Mouse (Mus musculus) liver, adult 2 months (tissue): ENCODE measurements at regions not wholly inside any gene's neighbourhood (a gene's known extent, or its start where the extent isn't known, plus 50 kb on each side); places are given as distances from the start of the nearest gene placed in this dataset.

Experiments
- DNase-seq: peaks from one replicate; pipeline ENCODE4 v3.0.0-alpha.2; 2011; ENCODE audit warnings: low read depth, low spot score; ENCODE audit errors: extremely low read depth
- H3K27ac ChIP-seq: fragments of 200-500 bp; replicated peaks from 2 replicates; pipeline ENCODE4 v1.5.1; 2012; ENCODE audit warnings: low read depth, mild to moderate bottlenecking, control low read depth, inconsistent platforms, low read length; ENCODE audit not compliant: insufficient read depth
- H3K27me3 ChIP-seq: fragments of 200-500 bp; 2 replicates; pipeline ENCODE4 v1.6.1; 2012; ENCODE audit warnings: mild to moderate bottlenecking, moderate library complexity, low read length, inconsistent platforms; ENCODE audit not compliant: control insufficient read depth, insufficient read depth
- H3K36me3 ChIP-seq: fragments of 200-500 bp; 2 replicates; pipeline ENCODE4 v1.6.1; 2012; ENCODE audit warnings: low read length, inconsistent platforms; ENCODE audit not compliant: control insufficient read depth, insufficient read depth
- H3K4me1 ChIP-seq: fragments of 200-500 bp; 2 replicates; pipeline ENCODE4 v1.6.1; 2011; ENCODE audit warnings: low read length; ENCODE audit not compliant: control insufficient read depth, insufficient read depth
- H3K4me3 ChIP-seq: fragments of 200-500 bp; 2 replicates; pipeline ENCODE4 v1.5.1; 2011; ENCODE audit warnings: low read depth, mild to moderate bottlenecking, control low read depth, low read length, moderate library complexity; ENCODE audit not compliant: insufficient read depth
- H3K79me2 ChIP-seq: fragments of 200-500 bp; 2 replicates; pipeline ENCODE4 v1.6.1; 2012; ENCODE audit warnings: inconsistent platforms, mild to moderate bottlenecking, low read length, moderate library complexity; ENCODE audit not compliant: control insufficient read depth, insufficient read depth
- H3K9ac ChIP-seq: fragments of 200-500 bp; 2 replicates; pipeline ENCODE4 v1.6.1; 2012; ENCODE audit warnings: low read depth, mild to moderate bottlenecking, control low read depth, inconsistent platforms, low read length
- CTCF ChIP-seq: fragments of 200-500 bp; IDR thresholded peaks from 2 replicates; pipeline ENCODE4 v1.5.1; 2011; ENCODE audit warnings: low read depth, low read length, control low read depth
- POLR2A ChIP-seq: fragments of 200-500 bp; IDR thresholded peaks from 2 replicates; pipeline ENCODE4 v1.6.1; 2011; ENCODE audit warnings: low read length, control low read depth; ENCODE audit not compliant: insufficient read depth; ENCODE audit errors: extremely low read depth
- WGBS: fragments of 180-500 bp; shearing (Covaris S2); methylation state at CpG from one replicate; pipeline ENCODE4 v1.1.7; 2018; 5-methylcytosine and 5-hydroxymethylcytosine counted together

DNA sequence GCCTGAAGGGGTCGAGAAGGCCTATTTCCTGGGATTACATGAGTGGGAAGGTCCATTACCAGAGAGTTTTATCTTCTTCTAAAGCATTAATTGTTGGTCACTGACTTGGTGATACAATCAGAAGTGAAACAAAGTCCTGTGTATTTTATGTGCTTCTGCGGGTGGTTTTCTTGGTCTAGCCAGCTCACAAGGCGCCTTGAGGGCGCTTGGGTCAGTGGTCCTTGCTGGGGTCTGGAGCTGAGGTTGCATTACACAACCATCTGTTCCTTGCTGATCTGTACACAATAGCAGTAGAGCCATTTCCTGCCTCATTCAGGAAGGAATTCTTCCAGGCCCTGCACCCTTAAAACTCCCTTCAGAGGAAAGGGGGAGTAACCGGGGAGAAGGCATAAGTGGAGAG, 116.9 kb upstream of the Neo1 start:
- TF ChIP-seq POLR2A (no peak), CTCF (no peak)
- Histone ChIP-seq H3K4me3 (no peak overlapping the region), H3K27me3 (no peaks in the 10 kb centered on the region), H3K9ac (no peak overlapping the region), H3K79me2 (no peaks in the 10 kb centered on the region), H3K27ac (no peak overlapping the region), H3K36me3 (no peaks in the 10 kb centered on the region), H3K4me1 (no peaks in the 10 kb centered on the region)
- whole genome bisulfite sequencing = 67% methylated on average over 5 of the region's 5 CpGs
- no peak for DNase-seq

DNA sequence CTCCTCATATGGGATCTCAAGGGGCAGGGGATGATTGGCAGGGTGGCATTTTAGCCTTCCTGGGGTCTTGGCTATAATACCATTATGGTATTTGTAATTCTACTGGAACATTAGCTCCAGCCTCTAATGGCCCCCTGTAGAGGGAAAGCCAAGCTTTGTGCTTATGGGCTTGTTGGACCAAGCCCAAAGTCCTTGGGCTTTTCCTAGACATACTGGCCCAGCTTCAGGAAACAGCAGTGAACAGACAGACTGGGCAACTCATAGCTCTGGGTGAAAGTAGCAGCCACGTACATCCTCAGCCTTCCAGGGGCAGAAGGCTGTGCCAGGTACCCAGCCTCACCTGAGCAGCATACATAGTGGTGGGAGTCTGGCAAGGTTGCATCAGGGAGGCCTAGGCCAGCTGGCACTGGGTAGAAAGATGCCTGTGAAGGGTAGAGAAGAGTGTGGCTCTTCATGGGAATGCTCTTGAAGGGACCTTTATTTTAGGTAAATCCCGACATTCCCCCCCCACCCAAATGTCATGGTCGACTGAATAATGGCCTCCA, 108.1 kb upstream of the Neo1 start:
- TF ChIP-seq POLR2A = no peak
- TF ChIP-seq CTCF = no peak
- DNase-seq = no peak
- Histone ChIP-seq H3K27me3 (no peaks in the 10 kb centered on the region), H3K4me3 (no peak overlapping the region), H3K4me1 (no peaks in the 10 kb centered on the region), H3K9ac (no peak overlapping the region), H3K27ac (no peak overlapping the region), H3K79me2 (no peaks in the 10 kb centered on the region), H3K36me3 (no peaks in the 10 kb centered on the region)
- 81% methylated on average over 3 of the region's 3 CpGs for WGBS

DNA sequence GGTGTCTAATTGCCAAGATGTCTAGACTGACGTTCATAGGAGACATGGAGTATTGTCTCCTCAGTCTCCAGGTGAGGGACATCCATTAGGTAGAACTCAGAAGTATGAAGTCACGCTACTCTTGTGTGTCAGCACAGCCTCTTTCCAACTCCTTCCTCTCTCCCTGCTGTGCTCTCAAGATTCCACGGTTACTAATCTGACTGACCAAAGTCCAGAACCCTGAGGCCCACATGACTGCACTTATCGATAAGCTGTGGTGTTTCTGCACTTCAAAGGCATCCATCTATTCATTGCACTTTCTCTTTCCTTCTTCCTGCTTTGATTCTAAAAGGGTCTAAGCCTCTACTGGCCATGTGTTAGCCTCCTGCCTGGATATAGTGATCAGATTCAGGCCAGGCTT, 107.4 kb upstream of the Neo1 start:
- no peaks in the 10 kb centered on the region; the same call in 1 of the 2 replicates for H3K27me3 ChIP-seq
- no peak overlapping the region for H3K4me3 ChIP-seq
- DNase-seq = no peak
- H3K79me2 ChIP-seq = no peaks in the 10 kb centered on the region
- WGBS = 80% methylated on average over 4 of the region's 4 CpGs
- no peaks in the 10 kb centered on the region for H3K4me1 ChIP-seq
- no peak overlapping the region for H3K27ac ChIP-seq
- H3K36me3 ChIP-seq = no peaks in the 10 kb centered on the region
- H3K9ac ChIP-seq = no peak overlapping the region
- no peak for TF ChIP-seq CTCF

DNA sequence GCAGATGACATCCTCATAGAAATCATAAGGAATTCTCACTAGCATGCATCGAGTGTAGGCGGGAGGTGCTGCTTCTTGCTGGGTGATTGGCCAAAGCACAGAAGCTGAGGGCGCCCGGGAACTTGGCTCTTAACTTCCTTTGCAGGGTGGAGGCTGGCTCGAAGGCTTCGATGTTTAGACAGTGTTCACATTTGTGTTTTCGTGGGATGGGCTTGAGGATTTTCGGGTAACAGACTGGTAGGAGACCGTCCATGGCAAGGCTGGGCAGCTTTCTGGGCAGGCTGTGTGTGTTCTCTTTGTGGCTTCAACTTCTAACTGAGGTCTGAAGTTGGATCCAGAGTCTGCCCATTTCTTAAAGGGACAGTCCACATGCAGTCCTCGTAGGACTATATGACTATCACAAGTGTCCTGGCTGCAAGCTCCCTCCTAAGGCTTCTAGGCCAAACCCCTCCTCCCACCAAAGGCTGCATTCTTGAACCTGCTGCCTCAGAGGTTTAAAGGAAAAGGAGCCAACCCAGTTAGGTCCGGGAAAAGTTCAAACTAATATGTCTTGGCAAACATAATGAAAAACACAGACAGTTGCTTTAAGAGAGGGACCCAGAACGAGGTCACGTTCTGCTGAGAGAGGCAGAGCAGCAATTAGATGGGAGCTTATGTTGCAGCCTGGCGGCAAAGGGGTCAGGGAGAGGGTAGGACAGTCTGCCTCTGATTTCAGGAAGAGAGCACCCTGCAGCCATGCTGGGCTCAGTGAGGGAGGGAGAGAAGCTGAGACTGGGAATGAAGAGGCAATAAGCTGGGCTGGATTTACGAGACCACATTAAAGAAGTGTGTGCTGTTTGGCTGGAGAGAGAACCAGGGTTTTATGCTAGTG, 98.2 kb upstream of the Neo1 start:
- Histone ChIP-seq H3K4me3 (no peak overlapping the region), H3K4me1 (no peaks in the 10 kb centered on the region), H3K79me2 (no peaks in the 10 kb centered on the region), H3K27me3 (no peaks in the 10 kb centered on the region; the same call in 1 of the 2 replicates), H3K27ac (peak overlapping the region; percentile 13; the same call in 1 of the 2 replicates), H3K9ac (no peak overlapping the region), H3K36me3 (no peaks in the 10 kb centered on the region)
- peak; percentile 39 for DNase-seq
- 46% methylated on average over 15 of the region's 15 CpGs for WGBS
- TF ChIP-seq POLR2A (no peak), CTCF (no peak)

DNA sequence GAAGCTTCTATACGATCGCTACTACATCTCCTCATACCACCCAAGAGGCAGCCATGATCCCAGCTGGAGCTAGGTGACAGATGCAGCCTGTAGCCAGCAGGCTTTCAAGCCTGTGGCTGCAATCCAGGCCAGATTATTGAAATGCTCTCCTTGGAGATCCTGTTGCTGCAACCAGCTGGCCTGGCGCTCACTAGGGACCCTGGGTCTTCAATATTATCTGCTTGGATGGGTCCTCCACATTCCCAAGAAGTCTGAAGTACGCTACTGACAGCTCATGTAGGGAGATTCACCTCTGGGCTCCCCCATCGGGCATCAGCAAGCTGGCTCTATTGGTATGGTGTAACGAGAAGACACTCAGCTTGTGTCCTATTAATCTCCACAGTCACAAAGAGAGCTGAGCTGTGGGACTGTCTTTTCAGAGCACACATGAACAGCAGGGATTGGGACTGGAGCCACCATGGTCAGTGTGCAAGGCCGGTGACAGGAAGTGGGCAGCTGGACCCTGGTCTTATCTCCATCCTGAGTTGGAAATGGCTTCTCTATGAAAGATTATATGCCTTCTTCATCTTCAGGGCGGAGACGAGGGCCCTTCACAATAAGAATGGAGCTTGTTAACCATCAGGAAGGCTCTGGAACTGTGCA, 93.6 kb upstream of the Neo1 start:
- WGBS = 84% methylated on average over 9 of the region's 9 CpGs
- Histone ChIP-seq H3K4me1 (no peaks in the 10 kb centered on the region), H3K9ac (no peak overlapping the region), H3K27ac (no peak overlapping the region), H3K36me3 (no peaks in the 10 kb centered on the region), H3K79me2 (no peaks in the 10 kb centered on the region), H3K4me3 (no peak overlapping the region), H3K27me3 (no peaks in the 10 kb centered on the region)
- DNase-seq = no peak
- TF ChIP-seq CTCF = no peak
- TF ChIP-seq POLR2A = no peak
